Mouse (Mus musculus) neural tube, embryonic 11.5 days (tissue): ENCODE measurements around the gene Thg1l. TPM values are rescaled to one million over a fixed set of nuclear protein-coding genes. Genes with fewer than 3 reads are reported as not detected.

Experiments
- ATAC-seq: fragments of 200-750 bp; cut with Nextera tagmentation; 2 replicates; pipeline ENCODE4 v1.8.0; 2017; ENCODE audit warnings: moderate number of reproducible peaks, mild to moderate bottlenecking, moderate TSS enrichment, moderate library complexity; ENCODE audit not compliant: insufficient read depth, low FRiP score, low TSS enrichment
- DNase-seq: peaks from one replicate; pipeline ENCODE4 v3.0.0-alpha.2; 2015; ENCODE audit warnings: low spot score
- H3K27ac ChIP-seq: fragments of 300-500 bp; sonication (generic); 2 replicates; pipeline ENCODE4 v1.5.1; 2014; ENCODE audit warnings: low read depth, mild to moderate bottlenecking, low read length
- H3K27me3 ChIP-seq: fragments of 300-500 bp; sonication (generic); 2 replicates; pipeline ENCODE4 v1.6.1; 2014; ENCODE audit warnings: mild to moderate bottlenecking, low read length, mixed read lengths; ENCODE audit not compliant: control insufficient read depth, insufficient read depth
- H3K36me3 ChIP-seq: fragments of 300-500 bp; sonication (generic); 2 replicates; pipeline ENCODE4 v1.6.1; 2014; ENCODE audit warnings: mild to moderate bottlenecking, low read length, moderate library complexity, mixed read lengths; ENCODE audit not compliant: control insufficient read depth, insufficient read depth
- H3K4me1 ChIP-seq: fragments of 300-500 bp; sonication (generic); 2 replicates; pipeline ENCODE4 v1.6.1; 2014; ENCODE audit warnings: low read length, mixed read lengths; ENCODE audit not compliant: control insufficient read depth, insufficient read depth
- H3K4me2 ChIP-seq: fragments of 300-500 bp; sonication (generic); 2 replicates; pipeline ENCODE4 v1.6.1; 2014; ENCODE audit warnings: low read depth, mild to moderate bottlenecking, moderate library complexity
- H3K4me3 ChIP-seq: fragments of 300-500 bp; sonication (generic); 2 replicates; pipeline ENCODE4 v1.5.1; 2014; ENCODE audit warnings: low read depth, low read length
- H3K9ac ChIP-seq: fragments of 300-500 bp; sonication (generic); 2 replicates; pipeline ENCODE4 v1.6.1; 2014; ENCODE audit warnings: mild to moderate bottlenecking, low read length
- H3K9me3 ChIP-seq: fragments of 300-500 bp; sonication (generic); 2 replicates; pipeline ENCODE4 v1.6.1; 2016; ENCODE audit warnings: low read length; ENCODE audit not compliant: control insufficient read depth
- WGBS: fragments of 180-500 bp; shearing (Covaris S2); extraction: QIAGEN DNeasy Blood & Tissue Kit; methylation state at CpG from one replicate; pipeline ENCODE4 v1.1.7; 2014; 5-methylcytosine and 5-hydroxymethylcytosine counted together
- polyA plus RNA-seq: library from polyadenylated mRNA; unstranded; fragments of >200 nt; fragmentation: Nextera tagmentation; extraction: Ambion mirVana; gene quantifications from 2 replicates; pipeline ENCODE4 v1.2.1, GENCODE M21; 2014

Gene Thg1l
- polyA plus RNA-seq, 1 experiment from 2014 or later, result 14.1 TPM

DNA sequence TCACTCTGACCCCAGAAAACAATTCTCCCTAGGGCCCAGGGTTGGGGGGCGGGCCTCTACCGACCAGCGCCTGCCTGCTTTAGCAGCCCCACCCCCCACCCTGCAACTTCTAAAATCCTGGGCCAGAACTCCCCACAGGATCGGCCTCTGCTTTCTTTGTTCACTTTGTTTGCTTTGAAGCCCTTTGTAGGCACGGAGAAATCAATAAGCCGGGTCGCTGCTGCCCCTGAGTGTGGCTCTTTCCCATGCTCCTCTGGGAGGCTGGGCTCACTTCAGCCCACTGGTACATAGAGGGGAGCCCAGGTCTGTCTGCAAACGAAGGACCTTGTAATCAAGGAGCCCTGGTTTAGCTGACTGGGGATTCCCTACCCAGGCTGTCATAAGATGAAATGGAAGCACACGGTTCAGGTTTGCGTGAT is 33.8 kb downstream of the Thg1l start:
- Histone ChIP-seq H3K36me3 (no peaks in the 10 kb centered on the region), H3K9ac (peak overlapping the region; percentile 11; the same call in 1 of the 2 replicates), H3K4me1 (no peaks in the 10 kb centered on the region), H3K4me3 (no peak overlapping the region), H3K27me3 (no peaks in the 10 kb centered on the region), H3K4me2 (peak overlapping the region; percentile 17; the same call in 1 of the 2 replicates), H3K27ac (peak overlapping the region; percentile 51), H3K9me3 (no peaks in the 10 kb centered on the region)
- peak; percentile 58 for DNase-seq
- WGBS, result 9% methylated on average over 10 of the region's 10 CpGs
- ATAC-seq, result peak; percentile 49; the same call in 1 of the 2 replicates

DNA sequence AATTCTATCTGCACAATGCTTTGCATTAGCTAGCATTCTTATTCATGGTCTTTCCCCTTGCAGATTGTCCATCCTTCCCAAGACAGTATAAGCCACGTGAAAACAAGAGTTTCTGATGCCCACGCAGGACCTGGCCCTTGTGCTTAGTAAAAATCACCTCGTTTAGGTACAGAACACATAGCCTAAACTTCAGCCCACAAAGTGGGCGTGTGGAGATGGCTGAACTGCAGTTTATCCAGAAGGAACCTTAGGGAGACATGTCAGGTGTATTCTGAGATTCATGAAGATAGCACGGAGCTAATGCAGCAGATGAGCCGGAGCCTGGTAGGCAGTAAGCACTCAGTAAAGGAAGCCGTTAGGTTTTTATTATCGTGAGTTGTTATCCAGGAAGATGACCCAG is 34.3 kb downstream of the Thg1l start:
- no peak for DNase-seq
- 44% methylated on average over 8 of the region's 8 CpGs for WGBS
- H3K9ac ChIP-seq, result peak overlapping the region; percentile 11; the same call in 1 of the 2 replicates

DNA sequence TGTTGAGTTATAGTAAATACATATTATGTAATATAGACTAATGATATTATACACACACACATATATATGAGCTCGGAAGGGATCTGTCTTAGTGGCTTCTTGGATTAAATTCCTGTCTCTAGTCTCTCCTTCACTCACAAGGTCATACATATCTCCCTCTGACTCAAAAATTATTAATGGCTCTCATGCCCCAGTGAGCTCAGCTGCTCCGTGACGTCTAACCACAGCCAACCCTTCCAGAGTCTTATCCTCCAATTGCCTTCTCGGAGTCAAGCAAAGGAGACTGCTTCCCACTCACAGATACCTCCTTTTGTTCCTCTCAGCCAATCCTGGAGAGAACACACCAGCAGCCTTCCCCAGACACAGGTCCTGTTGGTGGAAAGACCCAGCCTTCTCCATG is 36.5 kb downstream of the Thg1l start:
- no peak for DNase-seq
- Histone ChIP-seq H3K27ac (no peak overlapping the region), H3K9me3 (no peaks in the 10 kb centered on the region), H3K27me3 (no peaks in the 10 kb centered on the region), H3K36me3 (no peaks in the 10 kb centered on the region), H3K4me3 (no peak overlapping the region), H3K4me2 (no peak overlapping the region), H3K9ac (no peak overlapping the region), H3K4me1 (no peaks in the 10 kb centered on the region)
- ATAC-seq, result no peak
- WGBS, result 76% methylated on average over 4 of the region's 4 CpGs

More for the DNA sequence above, 34.3 kb downstream of the Thg1l start:
- H3K36me3 ChIP-seq, result no peaks in the 10 kb centered on the region
- H3K27ac ChIP-seq, result peak overlapping the region; percentile 51
- no peak overlapping the region; the same call in 1 of the 2 replicates for H3K4me2 ChIP-seq
- ATAC-seq, result no peak
- H3K9me3 ChIP-seq, result no peaks in the 10 kb centered on the region
- H3K4me1 ChIP-seq, result no peaks in the 10 kb centered on the region
- H3K4me3 ChIP-seq, result no peak overlapping the region
- H3K27me3 ChIP-seq, result no peaks in the 10 kb centered on the region

DNA sequence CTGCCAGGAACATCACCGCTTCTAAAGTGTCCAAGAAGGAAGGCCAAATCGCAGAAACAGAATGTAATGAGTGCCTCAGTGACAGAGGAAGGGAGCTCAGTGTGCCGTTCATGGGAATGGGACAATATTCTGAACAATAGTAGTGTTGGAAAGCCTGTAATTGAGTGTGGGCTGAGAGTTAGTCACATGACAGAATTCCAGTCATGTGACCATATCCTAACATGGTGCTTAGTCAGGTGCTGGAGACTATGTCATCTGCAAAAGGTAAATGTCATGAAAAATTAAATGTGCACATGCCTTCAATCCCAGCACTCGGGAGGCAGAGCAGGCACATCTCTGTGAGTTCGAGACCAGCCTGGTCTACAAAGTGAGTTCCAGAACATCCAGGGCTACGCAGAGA is 37.3 kb downstream of the Thg1l start:
- Histone ChIP-seq H3K27me3 (no peaks in the 10 kb centered on the region), H3K4me3 (no peak overlapping the region), H3K4me1 (no peaks in the 10 kb centered on the region), H3K27ac (no peak overlapping the region), H3K9ac (no peak overlapping the region), H3K9me3 (no peaks in the 10 kb centered on the region), H3K4me2 (no peak overlapping the region), H3K36me3 (no peaks in the 10 kb centered on the region)
- 92% methylated on average over 6 of the region's 6 CpGs for WGBS
- ATAC-seq, result no peak
- no peak for DNase-seq

DNA sequence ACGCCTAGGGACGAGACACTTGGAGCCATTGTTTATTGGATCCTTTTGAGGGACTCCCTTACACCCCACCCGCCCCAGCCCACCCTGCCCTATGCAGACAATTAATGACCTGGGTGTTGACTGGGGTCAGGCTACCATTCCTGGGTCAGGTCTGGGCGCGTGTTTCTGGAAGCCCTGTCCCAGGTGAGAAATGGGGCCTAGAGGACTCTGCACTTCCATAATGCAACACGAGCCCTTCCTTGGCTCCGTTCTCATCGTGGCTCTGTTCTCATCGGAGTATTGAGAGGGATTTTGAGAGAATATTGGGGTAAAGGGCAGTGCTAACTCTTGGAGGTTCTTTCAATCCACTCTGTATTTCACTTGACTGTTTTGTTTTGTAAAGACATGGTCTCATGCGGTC is 39.1 kb downstream of the Thg1l start:
- Histone ChIP-seq H3K27ac (no peak overlapping the region), H3K9ac (no peak overlapping the region), H3K4me3 (no peak overlapping the region), H3K36me3 (peaks cover 3% of the 10 kb centered on the region), H3K27me3 (no peaks in the 10 kb centered on the region), H3K4me2 (no peak overlapping the region), H3K4me1 (no peaks in the 10 kb centered on the region), H3K9me3 (no peaks in the 10 kb centered on the region)
- no peak for ATAC-seq
- WGBS, result 83% methylated on average over 10 of the region's 10 CpGs
- DNase-seq, result no peak

DNA sequence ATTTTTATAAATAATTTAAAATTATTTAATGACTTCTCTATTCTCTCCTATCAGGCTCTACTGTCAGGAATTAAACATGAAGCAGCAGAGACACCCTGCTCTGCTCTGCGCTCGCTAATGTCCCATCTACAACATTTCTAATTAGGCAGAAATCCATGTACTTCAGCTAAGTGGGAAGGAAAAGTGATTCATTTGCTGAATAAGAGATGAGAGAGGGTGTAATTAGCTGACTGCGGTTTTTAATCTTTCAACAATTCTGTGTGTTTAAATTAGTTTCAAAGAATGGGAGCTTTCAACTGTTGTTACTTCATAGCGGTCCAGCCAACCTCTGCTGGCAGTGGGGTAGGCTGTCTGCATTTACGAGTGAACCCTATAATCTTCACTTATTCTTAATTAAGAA is 44.6 kb downstream of the Thg1l start:
- DNase-seq, result no peak
- Histone ChIP-seq H3K9ac (no peak overlapping the region), H3K27me3 (no peaks in the 10 kb centered on the region), H3K27ac (no peak overlapping the region), H3K36me3 (peaks cover 11% of the 10 kb centered on the region), H3K4me1 (no peaks in the 10 kb centered on the region), H3K4me2 (no peak overlapping the region), H3K4me3 (no peak overlapping the region), H3K9me3 (no peaks in the 10 kb centered on the region)
- ATAC-seq, result no peak
- 94% methylated on average over 5 of the region's 5 CpGs for WGBS

DNA sequence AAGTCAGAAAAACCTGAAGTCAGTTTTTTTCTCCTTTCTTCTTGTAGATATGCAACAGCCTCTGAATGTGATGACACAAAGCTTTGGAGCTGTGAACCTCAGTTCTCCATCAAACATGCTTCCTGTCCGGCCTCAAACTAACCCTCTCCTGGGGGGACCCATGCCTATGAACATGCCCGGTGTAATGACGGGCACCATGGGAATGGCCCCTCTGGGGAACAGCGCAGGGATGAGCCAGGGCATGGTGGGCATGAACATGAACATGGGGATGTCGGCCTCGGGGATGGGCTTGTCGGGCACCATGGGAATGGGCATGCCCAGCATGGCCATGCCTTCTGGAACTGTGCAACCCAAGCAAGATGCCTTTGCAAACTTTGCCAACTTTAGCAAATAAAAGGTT is 46.4 kb downstream of the Thg1l start:
- Histone ChIP-seq H3K4me3 (no peak overlapping the region), H3K4me2 (no peak overlapping the region), H3K4me1 (no peaks in the 10 kb centered on the region), H3K27me3 (no peaks in the 10 kb centered on the region), H3K36me3 (peaks cover 11% of the 10 kb centered on the region), H3K9me3 (no peaks in the 10 kb centered on the region), H3K27ac (no peak overlapping the region), H3K9ac (no peak overlapping the region)
- ATAC-seq (no peak), DNase-seq (no peak)
- WGBS, result 97% methylated on average over 7 of the region's 7 CpGs

DNA sequence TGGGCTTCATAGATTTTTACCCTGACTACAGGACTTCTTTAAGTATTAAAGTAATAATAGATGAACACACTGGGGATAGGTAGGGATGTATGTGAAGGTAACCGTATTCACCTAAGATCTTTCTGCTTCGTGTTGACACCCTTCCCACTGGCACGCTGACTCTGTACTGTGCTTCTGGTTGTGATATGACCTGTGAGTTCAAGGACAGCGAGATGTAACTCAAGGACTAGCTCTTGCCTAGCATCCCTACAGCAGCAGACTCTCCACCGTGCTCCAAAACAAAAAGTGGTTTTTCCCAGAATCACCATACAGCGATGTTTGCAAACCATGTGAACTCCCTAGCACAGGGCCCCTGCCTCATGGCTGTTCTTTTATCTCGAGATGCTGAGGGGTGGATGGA is 47.2 kb downstream of the Thg1l start:
- H3K9me3 ChIP-seq, result no peaks in the 10 kb centered on the region
- H3K27ac ChIP-seq, result no peak overlapping the region
- H3K9ac ChIP-seq, result no peak overlapping the region
- no peaks in the 10 kb centered on the region for H3K27me3 ChIP-seq
- no peaks in the 10 kb centered on the region for H3K4me1 ChIP-seq
- peaks cover 15% of the 10 kb centered on the region for H3K36me3 ChIP-seq
- H3K4me3 ChIP-seq, result no peak overlapping the region
- no peak overlapping the region for H3K4me2 ChIP-seq
- DNase-seq (no peak), ATAC-seq (no peak)
- 95% methylated on average over 7 of the region's 7 CpGs for WGBS

DNA sequence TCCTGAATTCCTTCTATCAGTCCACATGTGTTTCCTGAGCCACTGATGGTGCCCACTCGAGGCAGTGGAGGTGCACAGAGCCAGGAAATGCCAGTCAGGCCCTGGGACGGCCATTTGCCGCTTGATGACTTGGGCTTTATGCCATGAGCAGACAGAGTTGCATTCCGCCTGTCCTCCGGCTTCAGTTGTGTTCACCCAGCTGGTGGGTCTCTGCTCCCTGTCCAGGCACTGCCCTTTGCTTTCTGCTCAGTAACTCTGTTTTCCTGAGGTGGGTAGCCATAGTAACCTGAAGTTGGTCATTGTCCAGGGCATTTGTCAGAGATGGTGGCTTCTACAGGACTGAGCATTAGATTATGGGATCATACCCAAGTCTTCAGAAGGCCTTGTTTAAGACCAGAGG is 48.0 kb downstream of the Thg1l start:
- ATAC-seq (no peak), DNase-seq (no peak)
- H3K4me3 ChIP-seq, result no peak overlapping the region
- no peak overlapping the region for H3K9ac ChIP-seq
- no peaks in the 10 kb centered on the region for H3K27me3 ChIP-seq
- WGBS, result 89% methylated on average over 5 of the region's 5 CpGs
- H3K9me3 ChIP-seq, result no peaks in the 10 kb centered on the region
- no peaks in the 10 kb centered on the region for H3K4me1 ChIP-seq
- H3K36me3 ChIP-seq, result peaks cover 15% of the 10 kb centered on the region
- H3K27ac ChIP-seq, result no peak overlapping the region
- no peak overlapping the region for H3K4me2 ChIP-seq
